Mouse (Mus musculus) heart, adult 2 months (tissue): Measurements from ENCODE around the gene Cxcr5.

ENCODE experiments used
- CTCF ChIP-seq: fragments of 200-600 bp; IDR thresholded peaks from 2 replicates; pipeline ENCODE4 v1.8.1; 2022; ENCODE audit warnings: antibody characterized with exemption, mild to moderate bottlenecking, moderate library complexity
- POLR2A ChIP-seq: fragments of 200-500 bp; IDR thresholded peaks from 2 replicates; pipeline ENCODE4 v1.6.1; 2011; ENCODE audit warnings: mild to moderate bottlenecking, low read depth, low read length, control low read depth; ENCODE audit not compliant: insufficient read depth

DNA sequence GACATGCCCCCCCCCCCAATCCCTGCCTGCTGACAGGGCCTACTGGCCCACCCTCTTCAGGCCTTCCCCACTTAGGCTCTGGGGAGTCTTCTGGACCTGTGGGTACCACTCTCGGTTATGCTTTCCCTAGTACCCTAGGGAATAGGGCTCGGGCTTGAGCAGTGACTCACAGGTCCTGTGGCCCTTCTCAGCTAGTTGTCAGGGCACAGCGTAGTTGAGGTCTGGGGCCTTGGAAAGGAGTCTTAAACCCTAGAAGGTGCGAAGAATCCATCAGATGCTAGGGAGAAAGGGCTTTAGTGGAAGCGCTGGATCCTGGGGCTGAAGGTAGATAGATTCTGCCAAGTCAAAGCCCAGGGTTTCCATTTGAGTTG, 61.5 kb downstream of the Cxcr5 start:
- TF ChIP-seq POLR2A (no peak), CTCF (no peak)
